Mouse (Mus musculus): ENCODE measurements at regions not wholly inside any gene's neighbourhood (a gene's known extent, or its start where the extent isn't known, plus 50 kb on each side); places are given as distances from the start of the nearest gene placed in this dataset.
A peak's percentile ranks its signal among the peaks of the same experiment; 100 is the strongest.

GRCm38 (mm10) chr15:38351701-38352100 is 926.3 kb downstream of the 4930447A16Rik start:
- DNase-seq (ENCODE audit: low spot score), result no peak

- no peak for DNase-seq (ENCODE audit: low spot score)
These were observed 928.0 kb downstream of the 4930447A16Rik start for GRCm38 (mm10) chr15:38353371-38353770.

- no peak for DNase-seq (ENCODE audit: low spot score)
These were observed 933.7 kb downstream of the 4930447A16Rik start for GRCm38 (mm10) chr15:38359053-38359452.

GRCm38 (mm10) chr15:38363522-38363921 is 938.2 kb downstream of the 4930447A16Rik start:
- no peak for DNase-seq (ENCODE audit: low spot score)

GRCm38 (mm10) chr15:38364014-38364413 is 938.7 kb downstream of the 4930447A16Rik start:
- DNase-seq (ENCODE audit: low spot score), result no peak

GRCm38 (mm10) chr15:38367643-38368042 is 942.3 kb downstream of the 4930447A16Rik start:
- DNase-seq (ENCODE audit: low spot score), result no peak

- no peak for DNase-seq (ENCODE audit: low spot score)
These were observed 942.9 kb downstream of the 4930447A16Rik start for GRCm38 (mm10) chr15:38368291-38368690.

GRCm38 (mm10) chr15:38371404-38372090 is 946.2 kb downstream of the 4930447A16Rik start:
- no peak for DNase-seq (ENCODE audit: low spot score)

GRCm38 (mm10) chr15:38373797-38374196 is 948.4 kb downstream of the 4930447A16Rik start:
- DNase-seq (ENCODE audit: low spot score), result peak; percentile 68

GRCm38 (mm10) chr15:38374786-38375185 is 949.4 kb downstream of the 4930447A16Rik start:
- DNase-seq (ENCODE audit: low spot score), result no peak

- DNase-seq (ENCODE audit: low spot score), result no peak
These were observed 952.8 kb downstream of the 4930447A16Rik start for GRCm38 (mm10) chr15:38378106-38378505.

GRCm38 (mm10) chr15:38387617-38388016 is 962.3 kb downstream of the 4930447A16Rik start:
- DNase-seq (ENCODE audit: low spot score), result no peak

- no peak for DNase-seq (ENCODE audit: low spot score)
These were observed 963.1 kb downstream of the 4930447A16Rik start for GRCm38 (mm10) chr15:38388436-38388835.

- DNase-seq (ENCODE audit: low spot score), result no peak
These were observed 965.1 kb downstream of the 4930447A16Rik start for GRCm38 (mm10) chr15:38390450-38390849.

GRCm38 (mm10) chr15:38391420-38391819 is 966.1 kb downstream of the 4930447A16Rik start:
- DNase-seq (ENCODE audit: low spot score), result no peak

GRCm38 (mm10) chr15:38391860-38392259 is 966.5 kb downstream of the 4930447A16Rik start:
- no peak for DNase-seq (ENCODE audit: low spot score)

GRCm38 (mm10) chr15:38392441-38393149 is 967.2 kb downstream of the 4930447A16Rik start:
- DNase-seq (ENCODE audit: low spot score), result no peak

- DNase-seq (ENCODE audit: low spot score), result no peak
These were observed 973.5 kb downstream of the 4930447A16Rik start for GRCm38 (mm10) chr15:38398852-38399251.

- DNase-seq (ENCODE audit: low spot score), result no peak
These were observed 977.4 kb downstream of the 4930447A16Rik start for GRCm38 (mm10) chr15:38402762-38403161.

GRCm38 (mm10) chr15:38403760-38404375 is 978.5 kb downstream of the 4930447A16Rik start:
- DNase-seq (ENCODE audit: low spot score), result no peak

GRCm38 (mm10) chr15:38406114-38406960 is 981.0 kb downstream of the 4930447A16Rik start:
- DNase-seq (ENCODE audit: low spot score), result no peak

GRCm38 (mm10) chr15:38407476-38407875 is 982.1 kb downstream of the 4930447A16Rik start:
- DNase-seq (ENCODE audit: low spot score), result no peak

All from retina, embryonic 14.5 days (tissue).